Mouse (Mus musculus): ENCODE measurements around the gene Fkbp2.

- TF ChIP-seq CTCF (IDR thresholded peaks at IDR 0.05; ENCODE audit: low read depth) (no peak), EP300 (IDR thresholded peaks at IDR 0.05; ENCODE audit: low read depth) (no peak)
These were observed 38.2 kb upstream of the Fkbp2 start for GRCm38 (mm10) chr19:7018546-7018945.

Measured in heart, postnatal 0 days (tissue).